11 mouse cellular contexts compared by ENCODE assay signal in the genomic region with DNA sequence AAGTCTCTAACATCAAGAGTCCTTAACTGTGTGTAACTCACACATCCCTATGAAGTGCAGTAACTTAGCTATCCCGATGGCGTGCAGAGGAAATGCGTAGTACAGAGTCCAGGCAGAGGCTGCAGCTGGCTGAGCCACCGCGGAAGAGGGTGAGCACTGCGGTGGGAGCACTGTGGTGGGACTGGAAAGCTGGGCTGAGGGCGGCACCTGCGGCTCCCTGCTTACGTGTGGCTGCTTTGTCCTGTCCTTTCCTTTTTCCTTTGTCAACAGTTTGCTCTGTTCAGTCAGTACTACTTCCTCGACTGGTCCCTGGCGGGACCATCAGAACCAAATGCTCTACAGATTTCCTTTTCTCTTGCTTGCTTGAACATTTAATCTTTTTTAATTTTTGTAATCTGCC.
"Had no signal": no experiment of that assay in that cellular context is flagged by ENCODE, and none has a peak within 500 bp of the region (broad histone marks: within the 10 kb centered on the region; RNA-seq: fewer than 3 reads in every experiment).

No protein-coding gene starts in this region.

- DNase-seq: gastrocnemius, postnatal 36 days; heart, adult 11 months; heart, adult 2 months; heart, postnatal 10 days; kidney, adult 11 months; kidney, adult 2 months; kidney, adult 9 months; kidney, postnatal 14 days; kidney, postnatal 36 days; liver; liver, embryonic 13.5 days had no signal
